Mouse (Mus musculus): ENCODE measurements at regions not wholly inside any gene's neighbourhood (a gene's known extent, or its start where the extent isn't known, plus 50 kb on each side); places are given as distances from the start of the nearest gene placed in this dataset.
A peak's percentile ranks its signal among the peaks of the same experiment; 100 is the strongest.
"Not testable (repeated sequence)": the region's sequence is repeated elsewhere in the genome, so short reads cannot be mapped to it uniquely, and the experiment has no call there.

- ATAC-seq (ENCODE audit: low FRiP score, low TSS enrichment), result peak; percentile 90
- Histone ChIP-seq H3K9me3 (ENCODE audit: control insufficient read depth, low read length) (no peaks in the 10 kb centered on the region), H3K4me2 (replicated peaks; ENCODE audit: low read depth, low read length) (no peak overlapping the region), H3K36me3 (ENCODE audit: control insufficient read depth, insufficient read depth, low read length) (no peaks in the 10 kb centered on the region), H3K4me1 (ENCODE audit: control insufficient read depth, insufficient read depth, low read length) (0 out of 2 replicates have a peak, but pooled peaks cover 5% of the 10 kb centered on the region), H3K27me3 (ENCODE audit: control insufficient read depth, insufficient read depth, low read length) (no peaks in the 10 kb centered on the region), H3K27ac (ENCODE audit: low read depth, low read length) (no peak overlapping the region), H3K4me3 (ENCODE audit: low read length) (no peak overlapping the region), H3K9ac (ENCODE audit: low read depth, low read length) (no peak overlapping the region)
- 37% methylated on average over 3 of the region's 3 CpGs for WGBS
Observed at GRCm38 (mm10) chr10:123875459-123875858, 611.7 kb downstream of the Fam19a2 start.

- peak; percentile 46; the same call in 1 of the 2 replicates for ATAC-seq (ENCODE audit: low FRiP score, low TSS enrichment)
Observed at GRCm38 (mm10) chr10:123875882-123876281, 612.1 kb downstream of the Fam19a2 start.

GRCm38 (mm10) chr10:123888681-123889172 is 624.9 kb downstream of the Fam19a2 start:
- Histone ChIP-seq H3K4me1 (ENCODE audit: control insufficient read depth, insufficient read depth, low read length) (no peaks in the 10 kb centered on the region), H3K27ac (ENCODE audit: low read depth, low read length) (no peak overlapping the region), H3K27me3 (ENCODE audit: control insufficient read depth, insufficient read depth, low read length) (no peaks in the 10 kb centered on the region), H3K9me3 (ENCODE audit: control insufficient read depth, low read length) (no peaks in the 10 kb centered on the region), H3K9ac (ENCODE audit: low read depth, low read length) (no peak overlapping the region), H3K36me3 (ENCODE audit: control insufficient read depth, insufficient read depth, low read length) (no peaks in the 10 kb centered on the region), H3K4me3 (ENCODE audit: low read length) (no peak overlapping the region), H3K4me2 (replicated peaks; ENCODE audit: low read depth, low read length) (no peak overlapping the region)
- WGBS, result 90% methylated on average over 3 of the region's 3 CpGs
- no peak for ATAC-seq (ENCODE audit: low FRiP score, low TSS enrichment)

More at GRCm38 (mm10) chr10:123875882-123876281, 612.1 kb downstream of the Fam19a2 start:
- no peaks in the 10 kb centered on the region for H3K36me3 ChIP-seq (ENCODE audit: control insufficient read depth, insufficient read depth, low read length)
- no peaks in the 10 kb centered on the region for H3K27me3 ChIP-seq (ENCODE audit: control insufficient read depth, insufficient read depth, low read length)
- WGBS, result 19% methylated on average over 5 of the region's 5 CpGs
- 0 out of 2 replicates have a peak, but pooled peaks cover 5% of the 10 kb centered on the region for H3K4me1 ChIP-seq (ENCODE audit: control insufficient read depth, insufficient read depth, low read length)
- no peak overlapping the region for H3K4me3 ChIP-seq (ENCODE audit: low read length)
- H3K4me2 ChIP-seq (replicated peaks; ENCODE audit: low read depth, low read length), result no peak overlapping the region
- H3K9ac ChIP-seq (ENCODE audit: low read depth, low read length), result no peak overlapping the region
- H3K27ac ChIP-seq (ENCODE audit: low read depth, low read length), result no peak overlapping the region
- no peaks in the 10 kb centered on the region for H3K9me3 ChIP-seq (ENCODE audit: control insufficient read depth, low read length)

- no peak overlapping the region for H3K9ac ChIP-seq (ENCODE audit: low read depth, low read length)
- no peaks in the 10 kb centered on the region for H3K9me3 ChIP-seq (ENCODE audit: control insufficient read depth, low read length)
- no peak for ATAC-seq (ENCODE audit: low FRiP score, low TSS enrichment)
- no peak overlapping the region for H3K4me3 ChIP-seq (ENCODE audit: low read length)
- H3K4me1 ChIP-seq (ENCODE audit: control insufficient read depth, insufficient read depth, low read length), result no peaks in the 10 kb centered on the region
- no peak overlapping the region for H3K27ac ChIP-seq (ENCODE audit: low read depth, low read length)
- no peaks in the 10 kb centered on the region for H3K27me3 ChIP-seq (ENCODE audit: control insufficient read depth, insufficient read depth, low read length)
- H3K36me3 ChIP-seq (ENCODE audit: control insufficient read depth, insufficient read depth, low read length), result no peaks in the 10 kb centered on the region
- no peak overlapping the region for H3K4me2 ChIP-seq (replicated peaks; ENCODE audit: low read depth, low read length)
Observed at GRCm38 (mm10) chr10:123919054-123919453, 655.3 kb downstream of the Fam19a2 start.

DNA sequence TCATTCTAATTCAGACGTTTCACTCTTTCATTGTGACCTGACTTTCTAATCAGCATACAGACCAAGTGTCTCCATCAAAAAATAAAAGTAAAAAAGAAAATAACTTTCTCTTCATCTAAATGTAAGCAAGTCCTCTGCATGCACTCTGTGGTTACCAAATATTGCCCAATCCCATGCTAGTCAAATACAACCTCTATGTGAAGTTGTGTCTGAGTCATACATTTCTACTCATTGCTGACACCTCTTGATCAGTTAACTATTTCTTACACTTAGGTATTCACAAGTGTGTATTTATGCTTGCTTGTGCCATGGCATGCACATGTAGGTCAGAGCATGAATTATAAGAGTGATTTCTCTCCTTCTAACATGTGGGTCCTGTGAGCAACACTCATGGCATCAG is 666.2 kb downstream of the Fam19a2 start:
- no peaks in the 10 kb centered on the region for H3K27me3 ChIP-seq (ENCODE audit: control insufficient read depth, insufficient read depth, low read length)
- ATAC-seq (ENCODE audit: low FRiP score, low TSS enrichment), result no peak
- no peak overlapping the region for H3K4me3 ChIP-seq (ENCODE audit: low read length)
- WGBS, result 68% methylated on average over 1 of the region's 1 CpGs
- no peaks in the 10 kb centered on the region for H3K36me3 ChIP-seq (ENCODE audit: control insufficient read depth, insufficient read depth, low read length)
- H3K4me2 ChIP-seq (replicated peaks; ENCODE audit: low read depth, low read length), result no peak overlapping the region
- H3K9me3 ChIP-seq (ENCODE audit: control insufficient read depth, low read length), result no peaks in the 10 kb centered on the region
- no peak overlapping the region for H3K27ac ChIP-seq (ENCODE audit: low read depth, low read length)
- H3K4me1 ChIP-seq (ENCODE audit: control insufficient read depth, insufficient read depth, low read length), result no peaks in the 10 kb centered on the region
- no peak overlapping the region for H3K9ac ChIP-seq (ENCODE audit: low read depth, low read length)

- H3K4me2 ChIP-seq (replicated peaks; ENCODE audit: low read depth, low read length); ATAC-seq (ENCODE audit: low FRiP score, low TSS enrichment): not testable (repeated sequence)
Observed at GRCm38 (mm10) chr10:123938732-123939131, 674.9 kb downstream of the Fam19a2 start.

More at GRCm38 (mm10) chr10:123938732-123939131, 674.9 kb downstream of the Fam19a2 start:
- not testable (repeated sequence) for H3K27me3 ChIP-seq (ENCODE audit: control insufficient read depth, insufficient read depth, low read length); H3K4me1 ChIP-seq (ENCODE audit: control insufficient read depth, insufficient read depth, low read length); H3K27ac ChIP-seq (ENCODE audit: low read depth, low read length); H3K4me3 ChIP-seq (ENCODE audit: low read length); H3K9me3 ChIP-seq (ENCODE audit: control insufficient read depth, low read length); H3K36me3 ChIP-seq (ENCODE audit: control insufficient read depth, insufficient read depth, low read length); H3K9ac ChIP-seq (ENCODE audit: low read depth, low read length)
- WGBS, result 82% methylated on average over 4 of the region's 4 CpGs
